Mouse (Mus musculus): ENCODE measurements at regions not wholly inside any gene's neighbourhood (a gene's known extent, or its start where the extent isn't known, plus 50 kb on each side); places are given as distances from the start of the nearest gene placed in this dataset.

DNA sequence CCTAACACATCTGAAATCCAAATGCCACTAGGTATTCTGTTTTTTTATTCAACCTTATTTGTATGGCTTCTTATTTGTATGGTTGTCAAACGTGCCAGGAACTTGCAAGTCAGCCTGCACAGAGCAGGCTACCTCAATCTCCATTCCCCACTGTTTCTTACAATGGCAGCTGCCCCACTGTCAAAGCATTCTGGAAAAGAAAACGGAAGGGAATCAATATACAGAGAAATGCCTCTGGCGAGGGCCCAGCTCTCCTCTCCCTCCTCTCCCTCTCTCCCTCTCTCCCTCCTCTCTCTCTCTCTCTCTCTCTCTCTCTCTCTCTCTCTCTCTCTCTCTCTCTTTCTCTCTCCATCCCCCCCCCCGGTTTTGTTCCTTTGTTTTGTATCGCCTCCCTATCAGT is 191.0 kb downstream of the Zfp36l1 start:
- Histone ChIP-seq H3K4me3 (no peak overlapping the region), H3K27ac (no peak overlapping the region), H3K79me2 (replicated peaks; ENCODE audit: control insufficient read depth, insufficient read depth, low read length) (no peaks in the 10 kb centered on the region), H3K27me3 (ENCODE audit: control insufficient read depth, insufficient read depth, low read length) (no peaks in the 10 kb centered on the region), H3K9ac (ENCODE audit: low read depth, low read length) (no peak overlapping the region), H3K4me1 (ENCODE audit: control insufficient read depth, insufficient read depth, low read length) (peaks cover 24% of the 10 kb centered on the region), H3K36me3 (ENCODE audit: control insufficient read depth, insufficient read depth, low read length) (no peaks in the 10 kb centered on the region; the same call in 1 of the 2 replicates)
- 57% methylated on average over 5 of the region's 5 CpGs for whole genome bisulfite sequencing
- intact Hi-C loops (cut with DNase I) = loop anchor here (10.0 kb wide), 1 partner anchor 307 kb away; no protein-coding TSS in a partner anchor
- no peak for DNase-seq
- no peak for TF ChIP-seq CTCF (IDR thresholded peaks at IDR 0.05)
- TF ChIP-seq EP300 (IDR thresholded peaks at IDR 0.05; ENCODE audit: insufficient read depth, low read depth, low read length) = no peak
- TF ChIP-seq POLR2A (IDR thresholded peaks at IDR 0.05; ENCODE audit: insufficient read depth, low read depth, low read length) = no peak

DNA sequence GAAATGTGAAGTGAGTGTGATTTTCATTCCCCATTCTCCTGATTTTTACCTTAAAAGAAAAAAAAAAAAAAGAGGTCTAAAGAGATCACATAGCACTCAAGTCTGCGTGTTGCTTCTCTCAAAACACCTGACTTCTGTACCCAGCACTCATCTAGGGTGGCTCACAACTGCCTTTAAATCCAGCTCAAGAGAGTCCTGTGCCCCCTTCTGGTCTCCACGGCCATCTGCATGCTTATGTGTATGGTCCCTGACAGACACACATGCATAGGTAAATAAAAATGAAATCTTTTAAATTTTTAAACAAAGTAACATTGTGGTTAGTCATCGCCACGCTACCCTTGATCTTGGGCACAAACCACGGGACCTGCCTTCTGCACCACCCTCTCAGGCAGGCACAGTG is 193.8 kb downstream of the Zfp36l1 start:
- TF ChIP-seq EP300 (IDR thresholded peaks at IDR 0.05; ENCODE audit: insufficient read depth, low read depth, low read length) (no peak), CTCF (IDR thresholded peaks at IDR 0.05) (peak; percentile 50), POLR2A (IDR thresholded peaks at IDR 0.05; ENCODE audit: insufficient read depth, low read depth, low read length) (no peak)
- Histone ChIP-seq H3K36me3 (ENCODE audit: control insufficient read depth, insufficient read depth, low read length) (no peaks in the 10 kb centered on the region; the same call in 1 of the 2 replicates), H3K79me2 (replicated peaks; ENCODE audit: control insufficient read depth, insufficient read depth, low read length) (no peaks in the 10 kb centered on the region), H3K27ac (no peak overlapping the region), H3K4me1 (ENCODE audit: control insufficient read depth, insufficient read depth, low read length) (peaks cover 11% of the 10 kb centered on the region), H3K4me3 (no peak overlapping the region), H3K27me3 (ENCODE audit: control insufficient read depth, insufficient read depth, low read length) (no peaks in the 10 kb centered on the region), H3K9ac (ENCODE audit: low read depth, low read length) (no peak overlapping the region)
- no peak for DNase-seq
- 94% methylated on average over 5 of the region's 5 CpGs for WGBS
- intact Hi-C loops (cut with DNase I) = no loop called here

DNA sequence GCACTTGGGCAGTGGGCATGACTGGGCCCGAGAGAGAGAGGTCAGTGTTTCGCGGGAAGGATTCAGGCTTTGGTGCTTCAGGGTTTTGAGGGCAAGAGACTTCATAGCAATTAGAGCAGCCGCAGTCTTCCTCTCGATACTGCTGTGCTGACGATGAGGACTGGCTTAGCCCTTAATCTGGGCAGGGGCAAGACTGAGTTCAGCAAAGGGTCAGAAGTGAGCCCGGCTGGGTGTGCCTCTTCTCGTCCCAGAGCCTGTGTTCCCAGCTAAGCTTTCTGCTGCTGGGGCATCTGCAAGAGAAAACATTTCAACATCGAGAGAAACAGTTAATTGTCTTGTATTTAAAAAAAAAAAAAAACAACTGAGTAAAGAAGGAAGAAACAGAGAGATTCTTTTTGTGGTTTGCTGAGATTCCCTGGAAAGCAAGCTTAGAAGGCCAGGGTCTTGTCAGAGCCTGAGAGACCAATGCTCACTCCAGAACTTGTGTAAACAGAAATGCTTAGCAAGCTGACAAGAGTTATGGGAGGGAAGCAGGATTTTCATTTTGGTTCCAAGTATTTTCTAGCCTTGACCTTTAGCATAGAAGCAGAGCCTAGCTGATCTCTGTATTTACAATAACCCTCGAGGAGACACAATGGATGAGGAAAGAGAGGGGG is 195.1 kb downstream of the Zfp36l1 start:
- intact Hi-C loops (cut with DNase I) = no loop called here
- H3K4me1 ChIP-seq (ENCODE audit: control insufficient read depth, insufficient read depth, low read length) = peaks cover 9% of the 10 kb centered on the region
- 50% methylated on average over 10 of the region's 10 CpGs for WGBS
- no peaks in the 10 kb centered on the region; the same call in 1 of the 2 replicates for H3K36me3 ChIP-seq (ENCODE audit: control insufficient read depth, insufficient read depth, low read length)
- peak overlapping the region; percentile 54 for H3K27ac ChIP-seq
- no peaks in the 10 kb centered on the region for H3K27me3 ChIP-seq (ENCODE audit: control insufficient read depth, insufficient read depth, low read length)
- TF ChIP-seq CTCF (IDR thresholded peaks at IDR 0.05) = no peak
- no peak for TF ChIP-seq POLR2A (IDR thresholded peaks at IDR 0.05; ENCODE audit: insufficient read depth, low read depth, low read length)
- no peak for TF ChIP-seq EP300 (IDR thresholded peaks at IDR 0.05; ENCODE audit: insufficient read depth, low read depth, low read length)
- H3K79me2 ChIP-seq (replicated peaks; ENCODE audit: control insufficient read depth, insufficient read depth, low read length) = no peaks in the 10 kb centered on the region
- no peak overlapping the region for H3K9ac ChIP-seq (ENCODE audit: low read depth, low read length)
- no peak overlapping the region for H3K4me3 ChIP-seq
- no peak for DNase-seq

DNA sequence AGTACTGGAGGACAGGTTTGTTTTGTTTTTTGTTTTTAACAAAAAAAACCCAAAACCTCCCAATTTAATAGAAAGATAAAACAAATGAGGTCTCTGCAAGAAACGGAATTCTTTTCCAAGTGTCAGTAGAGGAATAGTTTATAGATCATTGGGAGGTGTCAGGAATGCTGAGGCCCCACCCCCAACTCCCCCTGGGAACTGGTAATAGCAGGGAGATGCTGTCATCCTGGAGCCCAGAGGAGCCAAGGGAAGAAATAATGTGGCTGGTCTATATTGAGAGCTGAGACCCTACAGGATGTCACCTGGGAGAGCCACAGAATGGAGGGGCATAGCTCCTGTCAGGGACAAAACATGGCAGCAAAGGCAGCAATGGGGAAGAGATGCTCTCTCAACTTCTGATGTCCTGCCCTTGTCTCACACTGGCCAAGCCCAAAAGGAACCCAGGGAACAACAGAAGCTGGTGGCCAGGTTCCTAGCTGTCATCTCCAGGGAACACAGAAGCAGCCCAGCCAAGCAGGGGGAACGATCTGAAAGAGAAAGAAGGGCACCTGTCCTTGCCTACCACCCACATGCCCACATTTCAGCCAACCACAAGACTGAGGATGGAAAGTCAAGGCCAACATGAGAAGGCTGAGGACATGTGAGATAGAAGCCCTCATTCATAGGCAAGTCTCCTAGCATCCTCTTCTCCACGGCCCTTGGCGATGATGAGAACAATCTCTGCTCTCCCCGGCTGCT is 195.7 kb downstream of the Zfp36l1 start:
- H3K9ac ChIP-seq (ENCODE audit: low read depth, low read length) = no peak overlapping the region
- H3K27me3 ChIP-seq (ENCODE audit: control insufficient read depth, insufficient read depth, low read length) = no peaks in the 10 kb centered on the region
- no peak overlapping the region for H3K4me3 ChIP-seq
- no peak for DNase-seq
- intact Hi-C loops (cut with DNase I) = no loop called here
- H3K79me2 ChIP-seq (replicated peaks; ENCODE audit: control insufficient read depth, insufficient read depth, low read length) = no peaks in the 10 kb centered on the region
- no peak for TF ChIP-seq POLR2A (IDR thresholded peaks at IDR 0.05; ENCODE audit: insufficient read depth, low read depth, low read length)
- TF ChIP-seq CTCF (IDR thresholded peaks at IDR 0.05) = no peak
- no peak for TF ChIP-seq EP300 (IDR thresholded peaks at IDR 0.05; ENCODE audit: insufficient read depth, low read depth, low read length)
- WGBS = 80% methylated on average over 5 of the region's 5 CpGs
- no peaks in the 10 kb centered on the region; the same call in 1 of the 2 replicates for H3K36me3 ChIP-seq (ENCODE audit: control insufficient read depth, insufficient read depth, low read length)
- peaks cover 9% of the 10 kb centered on the region for H3K4me1 ChIP-seq (ENCODE audit: control insufficient read depth, insufficient read depth, low read length)
- peak overlapping the region; percentile 54 for H3K27ac ChIP-seq

DNA sequence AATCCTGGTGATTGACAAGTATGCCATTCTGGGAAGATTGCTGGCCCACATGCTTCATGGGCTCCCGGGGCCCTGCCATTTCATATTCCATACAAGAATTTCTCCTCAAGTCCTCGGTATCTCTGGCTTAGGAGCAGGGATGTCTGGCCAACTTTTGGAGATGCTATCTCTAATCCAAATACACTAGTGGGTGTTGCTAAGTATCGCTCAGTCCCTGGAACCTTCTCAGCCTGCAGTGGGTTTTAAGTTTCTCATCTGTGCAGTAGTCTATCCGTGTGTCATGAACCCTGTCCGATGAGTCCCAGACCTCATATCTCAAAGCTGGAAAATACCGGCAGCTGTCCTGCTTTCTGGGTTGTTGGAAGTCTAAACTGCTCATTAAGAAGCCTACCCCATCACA is 198.9 kb downstream of the Zfp36l1 start:
- H3K27me3 ChIP-seq (ENCODE audit: control insufficient read depth, insufficient read depth, low read length) = no peaks in the 10 kb centered on the region
- no peaks in the 10 kb centered on the region; the same call in 1 of the 2 replicates for H3K36me3 ChIP-seq (ENCODE audit: control insufficient read depth, insufficient read depth, low read length)
- no peak for DNase-seq
- H3K79me2 ChIP-seq (replicated peaks; ENCODE audit: control insufficient read depth, insufficient read depth, low read length) = no peaks in the 10 kb centered on the region
- peaks cover 17% of the 10 kb centered on the region for H3K4me1 ChIP-seq (ENCODE audit: control insufficient read depth, insufficient read depth, low read length)
- WGBS = 58% methylated on average over 6 of the region's 6 CpGs
- H3K9ac ChIP-seq (ENCODE audit: low read depth, low read length) = no peak overlapping the region
- H3K4me3 ChIP-seq = no peak overlapping the region
- intact Hi-C loops (cut with DNase I) = loop anchor here (1.0 kb wide), 1 partner anchor 10 kb away; no protein-coding TSS in a partner anchor
- TF ChIP-seq EP300 (IDR thresholded peaks at IDR 0.05; ENCODE audit: insufficient read depth, low read depth, low read length) (no peak), POLR2A (IDR thresholded peaks at IDR 0.05; ENCODE audit: insufficient read depth, low read depth, low read length) (no peak), CTCF (IDR thresholded peaks at IDR 0.05) (no peak)
- H3K27ac ChIP-seq = peak overlapping the region; percentile 26; the same call in 1 of the 2 replicates

All from heart, adult 2 months (tissue).